ENCODE assay signal across 24 mouse cellular contexts in the genomic region with DNA sequence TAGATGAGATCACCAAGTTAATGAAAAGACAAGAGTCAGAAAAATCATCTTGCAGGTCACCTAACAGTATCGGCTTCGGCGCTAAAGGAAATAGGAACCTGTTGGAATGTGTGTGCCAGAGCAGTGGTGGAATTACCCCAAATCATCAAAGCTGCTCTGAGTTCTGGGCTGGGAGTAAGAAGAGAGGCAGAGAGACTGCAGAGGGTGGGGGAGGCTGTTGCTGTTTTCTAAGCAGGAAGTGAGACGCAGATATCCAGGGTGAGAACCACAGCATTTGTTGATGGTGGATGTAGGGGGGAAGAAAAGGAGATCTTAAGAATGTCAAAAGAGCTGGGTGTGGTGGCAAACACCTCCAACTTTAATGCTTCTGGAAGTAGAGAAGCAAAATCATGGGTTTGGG.
DNase-seq lines count a peak whose midpoint lies in the region; ATAC-seq and TF ChIP-seq lines count a peak whose summit lies in the region.
"Had no signal": no experiment of that assay in that cellular context is flagged by ENCODE, and none has a peak within 500 bp of the region (broad histone marks: within the 10 kb centered on the region; RNA-seq: fewer than 3 reads in every experiment).

No protein-coding gene starts in this region.

- DNase-seq in intestine, embryonic 14.5 days (ENCODE audit: low spot score): peak; percentile 41
- DNase-seq in MEL (ENCODE audit: low read depth, low spot score): peak; percentile 73
- peak; percentile 26 for DNase-seq in naive thymus-derived CD4-positive, alpha-beta T cell, adult 2 months (ENCODE audit: low read depth)
- no peak for DNase-seq in frontal cortex, postnatal 14 days (ENCODE audit: low spot score in 2 of 2)
- DNase-seq in testis, postnatal 10 days (ENCODE audit: low spot score): no peak
- DNase-seq in layer of hippocampus, adult 11-12 months (ENCODE audit: low spot score): no peak
- DNase-seq: adrenal gland, adult 2 months; cerebellum, adult 11-12 months; cerebellum, postnatal 10 days; heart, adult 11 months; kidney, postnatal 4 days; layer of hippocampus, adult 9-11 months; liver, embryonic 13.5 days; lung, embryonic 14.5 days; lung, postnatal 4 days; thymus, postnatal 25 days had no signal

- H3K27me3 ChIP-seq in intestine, embryonic 14.5 days (replicated peaks; ENCODE audit: control insufficient read depth, insufficient read depth, low read length): no peaks in the 10 kb centered on the region
- no peaks in the 10 kb centered on the region for H3K27me3 ChIP-seq in intestine, embryonic 16.5 days (replicated peaks; ENCODE audit: control insufficient read depth, insufficient read depth, low read length)
- no peaks in the 10 kb centered on the region for H3K27me3 ChIP-seq in MEL (ENCODE audit: control insufficient read depth in 1 of 2, insufficient read depth in 2 of 2, low read length in 2 of 2)
- H3K27me3 ChIP-seq: hindbrain, embryonic 15.5 days; kidney, embryonic 15.5 days; liver, embryonic 13.5 days had no signal

- H3K4me1 ChIP-seq in intestine, embryonic 14.5 days (replicated peaks; ENCODE audit: control insufficient read depth, insufficient read depth, low read length): no peaks in the 10 kb centered on the region
- no peaks in the 10 kb centered on the region for H3K4me1 ChIP-seq in intestine, embryonic 16.5 days (ENCODE audit: control insufficient read depth, insufficient read depth, low read length)
- H3K4me1 ChIP-seq in MEL (ENCODE audit: control insufficient read depth in 1 of 2, insufficient read depth in 2 of 2, low read length in 2 of 2): peaks cover 9 to 10% of the 10 kb centered on the region in 2 experiments
- H3K4me1 ChIP-seq: forebrain, embryonic 10.5 days; hindbrain, embryonic 15.5 days; kidney, embryonic 15.5 days had no signal

- ATAC-seq in intestine, embryonic 14.5 days (replicated peaks; ENCODE audit: low FRiP score, low TSS enrichment, low read depth): no peak
- no peak for ATAC-seq in intestine, embryonic 16.5 days
- ATAC-seq in granulocyte monocyte progenitor cell, adult 5-6 weeks (replicated peaks; ENCODE audit: poor library complexity, severe bottlenecking): peak; percentile 50
- ATAC-seq: forebrain, embryonic 16.5 days; intestine, postnatal 0 days had no signal

- no peaks in the 10 kb centered on the region for H3K79me2 ChIP-seq in MEL (ENCODE audit: control insufficient read depth, insufficient read depth, low read length, poor library complexity)

- no peak for TF ChIP-seq CTCF in MEL (IDR thresholded peaks at IDR 0.05 in 2 of 3, conservative IDR thresholded peaks at IDR 0.05 in 1 of 3; ENCODE audit: control insufficient read depth in 1 of 3, insufficient read depth in 1 of 3, low read depth in 2 of 3, low read length in 3 of 3, poor library complexity in 1 of 3, severe bottlenecking in 1 of 3)

- no peaks in the 10 kb centered on the region for H3K36me3 ChIP-seq in intestine, embryonic 14.5 days (ENCODE audit: control insufficient read depth, insufficient read depth, low read length)
- H3K36me3 ChIP-seq in intestine, embryonic 16.5 days (ENCODE audit: control insufficient read depth, insufficient read depth, low read length): no peaks in the 10 kb centered on the region
- H3K36me3 ChIP-seq in MEL (ENCODE audit: control insufficient read depth in 1 of 2, insufficient read depth in 2 of 2, low read length in 2 of 2): peaks cover 0 to 9% of the 10 kb centered on the region in 2 experiments; a peak in 2 of 4 replicates
- H3K36me3 ChIP-seq: forebrain, embryonic 10.5 days; hindbrain, embryonic 15.5 days; kidney, embryonic 15.5 days; liver, embryonic 13.5 days had no signal

- no peak; a peak in 1 of 4 replicates for TF ChIP-seq EP300 in MEL (IDR thresholded peaks at IDR 0.05; ENCODE audit: low read depth in 1 of 2, low read length in 2 of 2)

- no peak overlapping the region for H3K4me2 ChIP-seq in intestine, embryonic 14.5 days (ENCODE audit: low read length)
- no peak overlapping the region for H3K4me2 ChIP-seq in intestine, embryonic 16.5 days (ENCODE audit: low read depth, low read length)
- H3K4me2 ChIP-seq: hindbrain, embryonic 15.5 days; kidney, embryonic 15.5 days; liver, embryonic 13.5 days; lung, embryonic 14.5 days; midbrain, embryonic 11.5 days had no signal

- no peak overlapping the region for H3K9ac ChIP-seq in intestine, embryonic 14.5 days (ENCODE audit: low read length)
- no peak overlapping the region for H3K9ac ChIP-seq in intestine, embryonic 16.5 days (ENCODE audit: low read depth, low read length)
- peak overlapping the region; percentile 68 for H3K9ac ChIP-seq in MEL (ENCODE audit: control insufficient read depth, low read depth, low read length, poor library complexity, severe bottlenecking)
- H3K9ac ChIP-seq: hindbrain, embryonic 15.5 days; kidney, embryonic 15.5 days; liver, embryonic 13.5 days; lung, embryonic 14.5 days had no signal

- H3K4me3 ChIP-seq in intestine, embryonic 14.5 days (ENCODE audit: low read depth, low read length): no peak overlapping the region
- no peak overlapping the region for H3K4me3 ChIP-seq in intestine, embryonic 16.5 days (ENCODE audit: low read length)
- peak overlapping the region; percentile 23 to 49 for H3K4me3 ChIP-seq in MEL (ENCODE audit: control insufficient read depth in 1 of 2, insufficient read depth in 1 of 2, low read depth in 2 of 2, low read length in 2 of 2)
- H3K4me3 ChIP-seq: forebrain, embryonic 10.5 days; hindbrain, embryonic 15.5 days; kidney, embryonic 15.5 days; liver, embryonic 13.5 days had no signal

- 77% methylated on average over 4 of the region's 4 CpGs for WGBS in intestine, embryonic 14.5 days
- WGBS in intestine, embryonic 16.5 days: 71% methylated on average over 4 of the region's 4 CpGs

- TF ChIP-seq POLR2A in MEL (IDR thresholded peaks at IDR 0.05; ENCODE audit: control insufficient read depth in 1 of 2, insufficient read depth in 1 of 2, low read depth in 1 of 2, low read length in 2 of 2, poor library complexity in 1 of 2): no peak

- peaks cover 3% of the 10 kb centered on the region; the same call in 1 of the 2 replicates for H3K9me3 ChIP-seq in intestine, embryonic 14.5 days (ENCODE audit: control insufficient read depth, low read length)
- H3K9me3 ChIP-seq in intestine, embryonic 16.5 days (ENCODE audit: control insufficient read depth, low read length): no peaks in the 10 kb centered on the region
- no peaks in the 10 kb centered on the region for H3K9me3 ChIP-seq in MEL (replicated peaks; ENCODE audit: insufficient read depth, low read length)
- H3K9me3 ChIP-seq: hindbrain, embryonic 15.5 days; kidney, embryonic 15.5 days; liver, embryonic 13.5 days had no signal

- no peak for TF ChIP-seq RAD21 in MEL (IDR thresholded peaks at IDR 0.05; ENCODE audit: low read depth, low read length)

- no peak overlapping the region for H3K27ac ChIP-seq in intestine, embryonic 14.5 days (ENCODE audit: low read depth)
- H3K27ac ChIP-seq in intestine, embryonic 16.5 days (ENCODE audit: low read length): no peak overlapping the region
- peak overlapping the region; percentile 70 for H3K27ac ChIP-seq in MEL (ENCODE audit: control insufficient read depth, low read depth, low read length)
- H3K27ac ChIP-seq: forebrain, embryonic 10.5 days; hindbrain, embryonic 15.5 days; kidney, embryonic 15.5 days; liver, embryonic 13.5 days had no signal

TF ChIP-seq in MEL, 35 proteins besides CTCF, POLR2A, EP300 and RAD21:
- TF ChIP-seq TBP (IDR thresholded peaks at IDR 0.05; ENCODE audit: low read depth, low read length): 0 out of 2 replicates have a peak, but pooled peaks have one; percentile 5
- TF ChIP-seq MAFK (IDR thresholded peaks at IDR 0.05; ENCODE audit: borderline replicate concordance, low read depth, low read length): no peak
- TF ChIP-seq RCOR1 (IDR thresholded peaks at IDR 0.05; ENCODE audit: low read depth, low read length): peak; percentile 8; the same call in 1 of the 2 replicates
- TF ChIP-seq SIN3A (IDR thresholded peaks at IDR 0.05; ENCODE audit: low read length): peak; percentile 44; the same call in 1 of the 2 replicates
- peak; percentile 20; the same call in 1 of the 2 replicates for TF ChIP-seq GATA1 (IDR thresholded peaks at IDR 0.05; ENCODE audit: low read depth, low read length)
- TF ChIP-seq ELF1 (IDR thresholded peaks at IDR 0.05; ENCODE audit: low read depth, low read length): peak; percentile 55; the same call in 1 of the 2 replicates
- peak; percentile 25; the same call in 1 of the 2 replicates for TF ChIP-seq MAX (IDR thresholded peaks at IDR 0.05; ENCODE audit: low read length)
- TF ChIP-seq JUND (IDR thresholded peaks at IDR 0.05; ENCODE audit: low read depth, low read length): no peak
- TF ChIP-seq USF2 (IDR thresholded peaks at IDR 0.05; ENCODE audit: borderline replicate concordance in 1 of 2, insufficient read depth in 1 of 2, low read depth in 1 of 2, low read length in 2 of 2): no peak
- no peak for TF ChIP-seq POLR2AphosphoS5 (IDR thresholded peaks at IDR 0.05; ENCODE audit: borderline replicate concordance, low read depth, low read length)

Comparison
In these comparisons a context has a peak if more than half of its experiments do, and no peak if none do; other contexts are left out.
1. DNase-seq: peak in intestine, embryonic 14.5 days (single experiment), MEL (single experiment) and naive thymus-derived CD4-positive, alpha-beta T cell, adult 2 months (single experiment); none in frontal cortex, postnatal 14 days (0 of 2), testis, postnatal 10 days (single experiment) and layer of hippocampus, adult 11-12 months (single experiment).
2. H3K4me3 ChIP-seq: peak in MEL (2 of 2); none in intestine, embryonic 14.5 days (single experiment) and intestine, embryonic 16.5 days (single experiment).